In the genomic region with DNA sequence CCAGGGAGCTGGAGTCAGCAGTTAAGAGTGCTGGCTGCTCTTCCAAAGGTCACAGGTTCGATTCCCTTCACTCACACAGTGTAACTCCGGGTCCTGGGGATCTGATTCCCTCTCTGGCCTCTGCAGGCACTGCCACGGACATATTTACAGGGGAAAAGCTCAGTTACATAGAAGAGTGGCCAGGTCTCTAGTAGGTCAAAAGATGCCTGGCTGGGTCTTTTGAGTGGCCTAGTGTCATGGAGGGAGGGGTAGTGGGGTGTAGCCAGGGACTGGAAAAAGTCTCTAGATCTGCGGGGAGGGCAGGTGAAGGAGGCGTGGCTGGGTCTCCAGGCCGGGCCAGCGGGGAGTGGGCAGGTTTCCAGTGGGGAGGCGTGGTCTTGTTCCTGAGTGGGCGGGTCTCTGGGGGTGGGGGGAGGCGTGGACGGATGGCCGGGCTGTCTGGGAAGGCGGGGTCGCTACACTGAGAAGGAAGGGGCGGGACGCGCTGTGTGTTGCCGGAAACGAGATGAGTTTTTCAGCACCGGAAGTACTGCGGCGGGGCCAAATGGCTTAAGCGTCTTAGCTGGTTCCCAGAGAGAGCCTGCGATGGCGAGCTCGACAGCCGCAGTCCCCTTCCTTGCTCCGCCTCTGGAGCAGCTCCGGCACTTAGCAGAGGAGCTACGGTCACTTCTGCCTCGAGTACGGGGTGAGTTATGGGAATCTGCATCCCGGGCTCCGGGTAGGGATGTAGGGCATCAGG, we compare ENCODE assay signal across 8 mouse cellular contexts. TPM values are rescaled to one million over a fixed set of nuclear protein-coding genes. Genes with fewer than 3 reads are reported as not detected.
DNase-seq lines count a peak whose midpoint lies in the region; ATAC-seq lines count a peak whose summit lies in the region.

Gene Ccndbp1 (plus strand): TSS at position 479 of the 739 bp plus-strand sequence.

- peak within 1 kb of the TSS; percentile 75 for H3K4me3 ChIP-seq in hindbrain, embryonic 12.5 days

- peak; percentile 96 for DNase-seq in NIH3T3 (ENCODE audit: low read depth)
- DNase-seq in cerebellum, postnatal 10 days, result peak; percentile 95 to 96
- peak; percentile 71 to 80 for DNase-seq in frontal cortex, postnatal 10 days (ENCODE audit: low spot score in 2 of 2)
- DNase-seq in layer of hippocampus, postnatal 14 days (ENCODE audit: low spot score in 2 of 2), result peak; percentile 71 to 83
- peak; percentile 95 for DNase-seq in lung, postnatal 14 days
- DNase-seq in retina, adult 2 months (ENCODE audit: low read depth, low spot score), result peak; percentile 86
- DNase-seq in thymus, postnatal 36 days, result peak; percentile 86 to 90

- WGBS in hindbrain, embryonic 12.5 days, result 2% methylated on average over 33 of the region's 34 CpGs

- peaks cover 21% of the 10 kb centered on the region for H3K36me3 ChIP-seq in hindbrain, embryonic 12.5 days

- H3K27ac ChIP-seq in hindbrain, embryonic 12.5 days, result peak within 1 kb of the TSS; percentile 55; the same call in 1 of the 2 replicates

- H3K27me3 ChIP-seq in hindbrain, embryonic 12.5 days, result no peaks in the 10 kb centered on the region

- H3K9ac ChIP-seq in hindbrain, embryonic 12.5 days, result peak within 1 kb of the TSS; percentile 78

- peak within 1 kb of the TSS; percentile 85 for H3K4me2 ChIP-seq in hindbrain, embryonic 12.5 days (replicated peaks)

- no peaks in the 10 kb centered on the region for H3K9me3 ChIP-seq in hindbrain, embryonic 12.5 days (replicated peaks)

- peaks cover 9% of the 10 kb centered on the region for H3K4me1 ChIP-seq in hindbrain, embryonic 12.5 days

- peak; percentile 96 for ATAC-seq in hindbrain, embryonic 12.5 days (ENCODE audit: low FRiP score)

RNA-seq across cellular contexts. Expression of gene Ccndbp1, which starts in this region (rescaled TPM):
- polyA plus RNA-seq in hindbrain, embryonic 12.5 days (2016; fragmentation: Nextera tagmentation; extraction: Ambion mirVana), result 59.1 and 61.0 TPM in 2 replicates
- 10 to 100 TPM; 54.0 to 59.6 TPM for total RNA-seq in layer of hippocampus, postnatal 14 days (2021)

Comparison
In these comparisons a context has a peak if more than half of its experiments do, and no peak if none do; other contexts are left out.
1. Peak in every context shown above with its lines: DNase-seq, ATAC-seq, H3K4me3 ChIP-seq and H3K27ac ChIP-seq.